Mouse (Mus musculus) intestine, embryonic 15.5 days (tissue): ENCODE measurements at regions not wholly inside any gene's neighbourhood (a gene's known extent, or its start where the extent isn't known, plus 50 kb on each side); places are given as distances from the start of the nearest gene placed in this dataset.
A peak's percentile ranks its signal among the peaks of the same experiment; 100 is the strongest.
"Not testable (repeated sequence)": the region's sequence is repeated elsewhere in the genome, so short reads cannot be mapped to it uniquely, and the experiment has no call there.

Experiments
- ATAC-seq: fragments of 200-750 bp; cut with Nextera tagmentation; 2 replicates; pipeline ENCODE4 v1.8.0; 2017; ENCODE audit warnings: moderate TSS enrichment, moderate library complexity
- H3K27ac ChIP-seq: fragments of 300-500 bp; sonication (generic); 2 replicates; pipeline ENCODE4 v1.5.1; 2015; ENCODE audit warnings: mild to moderate bottlenecking, inconsistent platforms
- H3K27me3 ChIP-seq: fragments of 300-500 bp; sonication (generic); replicated peaks from 2 replicates; pipeline ENCODE4 v1.6.1; 2015; ENCODE audit warnings: inconsistent platforms
- H3K36me3 ChIP-seq: fragments of 300-500 bp; sonication (generic); 2 replicates; pipeline ENCODE4 v1.6.1; 2015; ENCODE audit warnings: inconsistent platforms
- H3K4me1 ChIP-seq: fragments of 300-500 bp; sonication (generic); replicated peaks from 2 replicates; pipeline ENCODE4 v1.6.1; 2015; ENCODE audit warnings: inconsistent platforms
- H3K4me2 ChIP-seq: fragments of 300-500 bp; sonication (generic); replicated peaks from 2 replicates; pipeline ENCODE4 v1.6.1; 2015; ENCODE audit warnings: mild to moderate bottlenecking, inconsistent platforms
- H3K4me3 ChIP-seq: fragments of 300-500 bp; sonication (generic); replicated peaks from 2 replicates; pipeline ENCODE4 v1.5.1; 2015; ENCODE audit warnings: inconsistent platforms
- H3K9ac ChIP-seq: fragments of 300-500 bp; sonication (generic); 2 replicates; pipeline ENCODE4 v1.6.1; 2015; ENCODE audit warnings: inconsistent platforms
- H3K9me3 ChIP-seq: fragments of 300-500 bp; sonication (generic); 2 replicates; pipeline ENCODE4 v1.6.1; 2016; ENCODE audit warnings: inconsistent platforms
- WGBS: fragments of 180-500 bp; shearing (Covaris S2); methylation state at CpG from one replicate; pipeline ENCODE4 v1.1.7; 2015; 5-methylcytosine and 5-hydroxymethylcytosine counted together

GRCm38 (mm10) chr6:3201507-3201906, 197.9 kb downstream of the Samd9l start:
- H3K9me3 ChIP-seq, ATAC-seq, H3K9ac ChIP-seq, H3K27ac ChIP-seq, H3K4me2 ChIP-seq, H3K27me3 ChIP-seq, H3K36me3 ChIP-seq, H3K4me1 ChIP-seq, H3K4me3 ChIP-seq: not testable (repeated sequence)
- WGBS = 43% methylated on average over 12 of the region's 12 CpGs

- Histone ChIP-seq H3K36me3 (no peaks in the 10 kb centered on the region), H3K4me2 (no peak overlapping the region), H3K4me3 (no peak overlapping the region), H3K27ac (no peak overlapping the region), H3K27me3 (no peaks in the 10 kb centered on the region), H3K9ac (no peak overlapping the region), H3K9me3 (no peaks in the 10 kb centered on the region), H3K4me1 (no peaks in the 10 kb centered on the region)
- ATAC-seq = no peak
- 58% methylated on average over 33 of the region's 33 CpGs for WGBS
Observed at GRCm38 (mm10) chr6:3201107-3201506, 198.3 kb downstream of the Samd9l start.

- H3K27me3 ChIP-seq, H3K9me3 ChIP-seq, H3K4me2 ChIP-seq, H3K9ac ChIP-seq, H3K36me3 ChIP-seq, H3K4me3 ChIP-seq, H3K27ac ChIP-seq, ATAC-seq, H3K4me1 ChIP-seq: not testable (repeated sequence)
- 86% methylated on average over 18 of the region's 18 CpGs for WGBS
Observed at GRCm38 (mm10) chr6:3200586-3200985, 198.8 kb downstream of the Samd9l start.

GRCm38 (mm10) chr6:3192424-3192820, 206.9 kb downstream of the Samd9l start:
- not testable (repeated sequence) for H3K4me1 ChIP-seq, H3K27me3 ChIP-seq, H3K9me3 ChIP-seq, H3K9ac ChIP-seq, H3K36me3 ChIP-seq, H3K4me2 ChIP-seq, ATAC-seq, H3K27ac ChIP-seq, H3K4me3 ChIP-seq
- WGBS = 61% methylated on average over 1 of the region's 1 CpGs

GRCm38 (mm10) chr6:3191695-3192423, 207.5 kb downstream of the Samd9l start:
- H3K4me2 ChIP-seq, H3K4me1 ChIP-seq, H3K27me3 ChIP-seq, H3K9me3 ChIP-seq, H3K36me3 ChIP-seq, H3K27ac ChIP-seq, ATAC-seq, H3K4me3 ChIP-seq, H3K9ac ChIP-seq: not testable (repeated sequence)
- 89% methylated on average over 6 of the region's 6 CpGs for WGBS

GRCm38 (mm10) chr6:3183819-3184199, 215.6 kb downstream of the Samd9l start:
- no peak for ATAC-seq
- Histone ChIP-seq H3K4me3 (no peak overlapping the region), H3K4me2 (no peak overlapping the region), H3K4me1 (peaks cover 6% of the 10 kb centered on the region; the same call in 1 of the 2 replicates), H3K36me3 (0 out of 2 replicates have a peak, but pooled peaks cover 2% of the 10 kb centered on the region), H3K9ac (no peak overlapping the region), H3K9me3 (peaks cover 4% of the 10 kb centered on the region; the same call in 1 of the 2 replicates), H3K27me3 (no peaks in the 10 kb centered on the region), H3K27ac (no peak overlapping the region)
- WGBS = 40% methylated on average over 5 of the region's 5 CpGs

GRCm38 (mm10) chr6:3182889-3183818, 216.2 kb downstream of the Samd9l start:
- 39% methylated on average over 33 of the region's 33 CpGs for WGBS
- peak; percentile 93 for ATAC-seq
- Histone ChIP-seq H3K4me2 (peak overlapping the region; percentile 47), H3K4me3 (peak overlapping the region; percentile 12), H3K27me3 (no peaks in the 10 kb centered on the region), H3K9ac (no peak overlapping the region), H3K27ac (no peak overlapping the region), H3K4me1 (peaks cover 6% of the 10 kb centered on the region; the same call in 1 of the 2 replicates), H3K36me3 (0 out of 2 replicates have a peak, but pooled peaks cover 2% of the 10 kb centered on the region), H3K9me3 (peaks cover 4% of the 10 kb centered on the region; the same call in 1 of the 2 replicates)

GRCm38 (mm10) chr6:3182424-3182841, 216.9 kb downstream of the Samd9l start:
- H3K36me3 ChIP-seq, H3K4me1 ChIP-seq, H3K9ac ChIP-seq, ATAC-seq, H3K27me3 ChIP-seq, H3K9me3 ChIP-seq, H3K27ac ChIP-seq: not testable (repeated sequence)
- WGBS = 33% methylated on average over 17 of the region's 17 CpGs
- Histone ChIP-seq H3K4me3 (peak overlapping the region; percentile 12), H3K4me2 (peak overlapping the region; percentile 47)

GRCm38 (mm10) chr6:3179603-3180348, 219.6 kb downstream of the Samd9l start:
- ATAC-seq = peak; percentile 50; the same call in 1 of the 2 replicates
- not testable (repeated sequence) for H3K9me3 ChIP-seq, H3K27ac ChIP-seq, H3K9ac ChIP-seq, H3K36me3 ChIP-seq, H3K4me2 ChIP-seq, H3K27me3 ChIP-seq, H3K4me3 ChIP-seq, H3K4me1 ChIP-seq
- WGBS = 78% methylated on average over 8 of the region's 10 CpGs

- H3K4me3 ChIP-seq, H3K9me3 ChIP-seq, H3K4me2 ChIP-seq, H3K27me3 ChIP-seq, ATAC-seq, H3K36me3 ChIP-seq, H3K9ac ChIP-seq, H3K27ac ChIP-seq, H3K4me1 ChIP-seq: not testable (repeated sequence)
- WGBS = 64% methylated on average over 4 of the region's 4 CpGs
Observed at GRCm38 (mm10) chr6:3169479-3169878, 229.9 kb downstream of the Samd9l start.

- H3K27ac ChIP-seq, H3K27me3 ChIP-seq, H3K36me3 ChIP-seq, H3K4me1 ChIP-seq, H3K9ac ChIP-seq, H3K4me2 ChIP-seq, H3K4me3 ChIP-seq, H3K9me3 ChIP-seq, ATAC-seq: not testable (repeated sequence)
- WGBS = 35% methylated on average over 1 of the region's 1 CpGs
Observed at GRCm38 (mm10) chr6:3166149-3166548, 233.2 kb downstream of the Samd9l start.

GRCm38 (mm10) chr6:3151901-3152300, 247.5 kb downstream of the Samd9l start:
- WGBS = 48% methylated on average over 2 of the region's 2 CpGs
- H3K9ac ChIP-seq, H3K4me2 ChIP-seq: not testable (repeated sequence)

More at GRCm38 (mm10) chr6:3151901-3152300, 247.5 kb downstream of the Samd9l start:
- H3K4me1 ChIP-seq, H3K4me3 ChIP-seq, ATAC-seq, H3K27me3 ChIP-seq, H3K36me3 ChIP-seq, H3K9me3 ChIP-seq, H3K27ac ChIP-seq: not testable (repeated sequence)
